Mouse (Mus musculus): ENCODE measurements at regions not wholly inside any gene's neighbourhood (a gene's known extent, or its start where the extent isn't known, plus 50 kb on each side); places are given as distances from the start of the nearest gene placed in this dataset.

GRCm38 (mm10) chr2:51452816-51453215 lies 174.5 kb upstream of the Tas2r134 start:
- DNase-seq (ENCODE audit: extremely low spot score, low read depth, low spot score): no peak

- DNase-seq (ENCODE audit: extremely low spot score, low read depth, low spot score): no peak
Measured at GRCm38 (mm10) chr2:51448121-51448520, 179.2 kb upstream of the Tas2r134 start.

- DNase-seq (ENCODE audit: extremely low spot score, low read depth, low spot score): no peak
Measured at GRCm38 (mm10) chr2:51447616-51448015, 179.7 kb upstream of the Tas2r134 start.

GRCm38 (mm10) chr2:51444386-51445080 lies 182.8 kb upstream of the Tas2r134 start:
- no peak for DNase-seq (ENCODE audit: extremely low spot score, low read depth, low spot score)

GRCm38 (mm10) chr2:51443946-51444345 lies 183.4 kb upstream of the Tas2r134 start:
- no peak for DNase-seq (ENCODE audit: extremely low spot score, low read depth, low spot score)

GRCm38 (mm10) chr2:51439047-51439446 lies 188.3 kb upstream of the Tas2r134 start:
- no peak for DNase-seq (ENCODE audit: extremely low spot score, low read depth, low spot score)

- DNase-seq (ENCODE audit: extremely low spot score, low read depth, low spot score): no peak
Measured at GRCm38 (mm10) chr2:51436590-51436989, 190.7 kb upstream of the Tas2r134 start.

GRCm38 (mm10) chr2:51431564-51431963 lies 195.7 kb upstream of the Tas2r134 start:
- no peak for DNase-seq (ENCODE audit: extremely low spot score, low read depth, low spot score)

- no peak for DNase-seq (ENCODE audit: extremely low spot score, low read depth, low spot score)
Measured at GRCm38 (mm10) chr2:51429716-51430115, 197.6 kb upstream of the Tas2r134 start.

- DNase-seq (ENCODE audit: extremely low spot score, low read depth, low spot score): peak; percentile 58
Measured at GRCm38 (mm10) chr2:51422442-51422841, 204.9 kb upstream of the Tas2r134 start.

GRCm38 (mm10) chr2:51417908-51418690 lies 209.2 kb upstream of the Tas2r134 start:
- DNase-seq (ENCODE audit: extremely low spot score, low read depth, low spot score): no peak

GRCm38 (mm10) chr2:51388390-51388789 lies 238.9 kb upstream of the Tas2r134 start:
- DNase-seq (ENCODE audit: extremely low spot score, low read depth, low spot score): no peak

- no peak for DNase-seq (ENCODE audit: extremely low spot score, low read depth, low spot score)
Measured at GRCm38 (mm10) chr2:51387136-51387535, 238.2 kb upstream of the Rnd3 start.

- DNase-seq (ENCODE audit: extremely low spot score, low read depth, low spot score): no peak
Measured at GRCm38 (mm10) chr2:51376597-51376996, 227.7 kb upstream of the Rnd3 start.

- DNase-seq (ENCODE audit: extremely low spot score, low read depth, low spot score): no peak
Measured at GRCm38 (mm10) chr2:51374636-51375035, 225.7 kb upstream of the Rnd3 start.

- DNase-seq (ENCODE audit: extremely low spot score, low read depth, low spot score): no peak
Measured at GRCm38 (mm10) chr2:51372771-51373170, 223.9 kb upstream of the Rnd3 start.

GRCm38 (mm10) chr2:51362825-51363616 lies 214.1 kb upstream of the Rnd3 start:
- DNase-seq (ENCODE audit: extremely low spot score, low read depth, low spot score): no peak

- DNase-seq (ENCODE audit: extremely low spot score, low read depth, low spot score): no peak
Measured at GRCm38 (mm10) chr2:51355281-51355680, 206.4 kb upstream of the Rnd3 start.

- no peak for DNase-seq (ENCODE audit: extremely low spot score, low read depth, low spot score)
Measured at GRCm38 (mm10) chr2:51354800-51355199, 205.9 kb upstream of the Rnd3 start.

GRCm38 (mm10) chr2:51349614-51350013 lies 200.7 kb upstream of the Rnd3 start:
- no peak for DNase-seq (ENCODE audit: extremely low spot score, low read depth, low spot score)

- no peak for DNase-seq (ENCODE audit: extremely low spot score, low read depth, low spot score)
Measured at GRCm38 (mm10) chr2:51348774-51349173, 199.9 kb upstream of the Rnd3 start.

GRCm38 (mm10) chr2:51347086-51347485 lies 198.2 kb upstream of the Rnd3 start:
- no peak for DNase-seq (ENCODE audit: extremely low spot score, low read depth, low spot score)

All from hindlimb bud, embryonic 11.5 days (tissue).